Mouse (Mus musculus) heart, embryonic 15.5 days (tissue): Measurements from ENCODE around the gene Stom. TPM values are rescaled to one million over a fixed set of nuclear protein-coding genes. Genes with fewer than 3 reads are reported as not detected.

Source experiments
- ATAC-seq: fragments of 200-750 bp; cut with Nextera tagmentation; replicated peaks from 2 replicates; pipeline ENCODE4 v1.8.0; 2017; ENCODE audit warnings: low read depth, moderate TSS enrichment; ENCODE audit not compliant: insufficient number of reproducible peaks, insufficient read depth, low FRiP score
- H3K27ac ChIP-seq: fragments of 300-500 bp; sonication (generic); 2 replicates; pipeline ENCODE4 v1.5.1; 2015; ENCODE audit warnings: mild to moderate bottlenecking, inconsistent platforms
- H3K27me3 ChIP-seq: fragments of 300-500 bp; sonication (generic); 2 replicates; pipeline ENCODE4 v1.6.1; 2015; ENCODE audit warnings: inconsistent platforms
- H3K36me3 ChIP-seq: fragments of 300-500 bp; sonication (generic); 2 replicates; pipeline ENCODE4 v1.6.1; 2015; ENCODE audit warnings: mild to moderate bottlenecking, inconsistent platforms
- H3K4me1 ChIP-seq: fragments of 300-500 bp; sonication (generic); replicated peaks from 2 replicates; pipeline ENCODE4 v1.6.1; 2015; ENCODE audit warnings: inconsistent platforms
- H3K4me2 ChIP-seq: fragments of 300-500 bp; sonication (generic); 2 replicates; pipeline ENCODE4 v1.6.1; 2015; ENCODE audit warnings: inconsistent platforms, mild to moderate bottlenecking, moderate library complexity
- H3K4me3 ChIP-seq: fragments of 300-500 bp; sonication (generic); 2 replicates; pipeline ENCODE4 v1.5.1; 2015; ENCODE audit warnings: mild to moderate bottlenecking, inconsistent platforms
- H3K9ac ChIP-seq: fragments of 300-500 bp; sonication (generic); 2 replicates; pipeline ENCODE4 v1.6.1; 2015; ENCODE audit warnings: mild to moderate bottlenecking, inconsistent platforms
- H3K9me3 ChIP-seq: fragments of 300-500 bp; sonication (generic); replicated peaks from 2 replicates; pipeline ENCODE4 v1.6.1; 2016; ENCODE audit warnings: inconsistent platforms
- WGBS: fragments of 180-500 bp; shearing (Covaris S2); methylation state at CpG from one replicate; pipeline ENCODE4 v1.1.7; 2015; ENCODE audit warnings: mixed read lengths; 5-methylcytosine and 5-hydroxymethylcytosine counted together
- polyA plus RNA-seq: library from polyadenylated mRNA; unstranded; fragments of >200 nt; fragmentation: Nextera tagmentation; extraction: Ambion mirVana; gene quantifications from 2 replicates; pipeline ENCODE4 v1.2.1, GENCODE M21; 2015

The Stom gene
- polyA plus RNA-seq, 1 experiment from 2014 or later = 52.2 TPM

DNA sequence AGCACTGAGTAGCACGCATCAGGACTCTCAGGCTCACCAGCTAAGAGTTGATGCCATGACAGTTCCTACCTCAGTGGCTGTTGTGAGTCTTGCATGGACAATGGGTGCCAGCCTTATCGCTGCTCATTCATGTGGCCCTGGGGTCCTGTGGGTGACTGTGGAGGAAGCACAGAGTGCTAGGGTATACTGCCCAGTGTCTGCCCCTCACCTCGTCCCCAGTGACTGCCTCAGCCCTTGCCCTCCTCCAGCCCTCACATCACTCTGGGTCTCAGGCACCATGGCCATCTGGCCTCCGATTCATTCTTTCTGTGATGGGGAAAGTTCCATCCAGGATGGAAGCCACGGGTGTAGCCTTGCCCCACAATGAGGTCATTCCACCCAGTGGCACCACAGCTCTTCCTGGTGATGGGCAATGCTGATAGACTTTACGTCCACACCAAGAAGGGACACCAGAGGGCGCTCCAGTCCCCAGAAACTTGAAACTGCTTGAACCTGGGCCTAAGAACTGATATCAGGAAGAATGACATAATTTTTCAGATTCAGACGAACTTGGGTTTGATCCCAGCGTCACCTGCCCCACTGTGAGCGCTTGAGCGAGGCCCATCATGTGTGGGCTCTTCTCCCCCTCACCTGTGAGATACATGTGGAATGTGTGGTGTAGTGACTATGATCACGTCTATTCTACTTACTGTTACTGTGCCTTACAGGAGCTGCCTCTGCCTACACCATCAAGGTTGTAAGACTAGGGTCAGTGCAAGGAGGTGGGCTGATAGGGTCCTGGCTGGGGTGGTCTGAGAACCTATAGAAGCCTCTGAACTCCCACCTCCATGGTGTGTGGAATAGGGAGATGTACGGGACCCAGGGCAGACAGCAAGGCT, 47.8 kb downstream of the Stom start:
- no peak overlapping the region for H3K4me3 ChIP-seq
- no peaks in the 10 kb centered on the region for H3K9me3 ChIP-seq
- H3K27ac ChIP-seq = no peak overlapping the region
- H3K27me3 ChIP-seq = no peaks in the 10 kb centered on the region
- peaks cover 24% of the 10 kb centered on the region for H3K4me1 ChIP-seq
- H3K36me3 ChIP-seq = peaks cover 43% of the 10 kb centered on the region
- 0 out of 2 replicates have a peak, but pooled peaks have one; percentile 20 for ATAC-seq
- H3K4me2 ChIP-seq = no peak overlapping the region
- no peak overlapping the region for H3K9ac ChIP-seq
- 41% methylated on average over 13 of the region's 13 CpGs for WGBS

DNA sequence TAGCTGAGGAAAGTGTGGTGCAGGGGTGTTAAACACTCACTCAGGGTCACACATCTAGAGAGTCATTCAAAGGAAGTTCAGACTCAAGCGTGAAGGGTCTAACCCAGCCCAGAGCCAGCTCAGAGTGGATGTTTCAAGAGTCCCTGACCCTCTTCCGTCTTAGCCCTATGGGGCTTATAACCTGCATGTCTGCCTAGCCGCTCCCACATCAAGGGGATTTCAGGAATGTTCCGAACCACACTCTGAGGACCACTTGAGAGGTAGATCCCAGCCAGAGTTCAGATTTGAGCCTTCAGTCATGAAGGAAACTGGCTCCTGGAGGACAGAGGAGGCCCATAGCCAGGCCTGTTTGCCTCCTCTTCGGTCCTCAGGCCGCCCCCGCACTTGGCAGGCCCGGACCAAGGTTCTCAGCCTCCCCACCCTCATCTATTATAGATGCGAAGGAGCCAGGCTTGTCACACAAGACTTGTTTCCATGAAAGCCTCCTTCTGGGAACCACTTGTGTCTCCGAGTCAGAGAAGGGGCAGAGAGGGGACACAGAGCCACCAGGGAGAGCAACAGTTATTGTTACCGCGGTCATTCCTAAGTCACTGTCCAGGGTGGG, 49.7 kb downstream of the Stom start:
- Histone ChIP-seq H3K9ac (no peak overlapping the region), H3K27ac (peak overlapping the region; percentile 24; the same call in 1 of the 2 replicates), H3K9me3 (no peaks in the 10 kb centered on the region), H3K4me3 (no peak overlapping the region), H3K27me3 (peaks cover 3% of the 10 kb centered on the region; the same call in 1 of the 2 replicates), H3K4me2 (no peak overlapping the region), H3K4me1 (peaks cover 26% of the 10 kb centered on the region), H3K36me3 (peaks cover 37% of the 10 kb centered on the region)
- ATAC-seq = no peak
- 76% methylated on average over 12 of the region's 12 CpGs for WGBS

DNA sequence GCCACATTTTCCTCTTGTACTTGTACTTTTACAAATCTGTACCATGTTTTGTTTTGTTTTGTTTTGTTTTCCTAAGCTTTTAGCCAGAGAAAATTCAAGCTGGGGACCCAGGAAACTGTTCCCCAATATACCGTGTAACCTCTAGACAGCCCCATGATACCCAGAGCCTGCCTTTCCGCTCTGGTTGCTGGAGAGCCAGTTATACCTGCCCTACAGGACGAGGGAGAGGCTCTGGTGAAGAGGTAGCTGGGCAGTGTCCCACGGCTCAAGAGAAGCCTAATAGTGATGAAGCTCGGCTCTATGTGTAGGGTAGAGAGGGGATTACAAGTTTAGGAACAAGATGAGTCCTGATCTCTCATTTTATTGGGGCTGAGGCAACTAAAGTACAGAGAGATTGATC, 51.6 kb downstream of the Stom start:
- WGBS = 88% methylated on average over 5 of the region's 5 CpGs
- Histone ChIP-seq H3K4me1 (peaks cover 25% of the 10 kb centered on the region), H3K4me2 (no peak overlapping the region), H3K27me3 (peaks cover 10% of the 10 kb centered on the region), H3K27ac (no peak overlapping the region), H3K4me3 (no peak overlapping the region), H3K36me3 (peaks cover 22% of the 10 kb centered on the region), H3K9me3 (no peaks in the 10 kb centered on the region), H3K9ac (no peak overlapping the region)
- no peak for ATAC-seq

DNA sequence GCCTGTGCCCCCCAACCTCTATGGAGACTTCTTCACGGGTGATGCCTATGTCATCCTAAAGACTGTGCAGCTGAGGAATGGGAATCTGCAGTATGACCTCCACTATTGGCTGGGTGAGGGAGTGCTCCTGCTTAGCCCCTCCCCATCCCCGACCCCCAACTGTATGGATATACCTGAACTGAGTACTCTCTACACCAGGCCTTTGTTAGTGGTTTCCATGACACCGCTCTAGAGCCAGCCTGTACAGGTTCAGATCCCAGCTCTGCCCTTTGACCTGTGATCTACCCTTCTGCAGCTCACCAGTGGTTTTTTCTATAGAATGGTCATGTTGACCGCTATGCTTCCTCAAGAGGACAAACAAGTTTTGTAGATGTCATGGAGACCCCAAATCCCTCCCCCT, 52.8 kb downstream of the Stom start:
- H3K4me2 ChIP-seq = no peak overlapping the region
- H3K9me3 ChIP-seq = no peaks in the 10 kb centered on the region
- no peak overlapping the region for H3K4me3 ChIP-seq
- peaks cover 25% of the 10 kb centered on the region for H3K4me1 ChIP-seq
- H3K9ac ChIP-seq = no peak overlapping the region
- peaks cover 20% of the 10 kb centered on the region for H3K36me3 ChIP-seq
- H3K27ac ChIP-seq = no peak overlapping the region
- WGBS = 82% methylated on average over 4 of the region's 4 CpGs
- H3K27me3 ChIP-seq = peaks cover 10% of the 10 kb centered on the region
- no peak for ATAC-seq

DNA sequence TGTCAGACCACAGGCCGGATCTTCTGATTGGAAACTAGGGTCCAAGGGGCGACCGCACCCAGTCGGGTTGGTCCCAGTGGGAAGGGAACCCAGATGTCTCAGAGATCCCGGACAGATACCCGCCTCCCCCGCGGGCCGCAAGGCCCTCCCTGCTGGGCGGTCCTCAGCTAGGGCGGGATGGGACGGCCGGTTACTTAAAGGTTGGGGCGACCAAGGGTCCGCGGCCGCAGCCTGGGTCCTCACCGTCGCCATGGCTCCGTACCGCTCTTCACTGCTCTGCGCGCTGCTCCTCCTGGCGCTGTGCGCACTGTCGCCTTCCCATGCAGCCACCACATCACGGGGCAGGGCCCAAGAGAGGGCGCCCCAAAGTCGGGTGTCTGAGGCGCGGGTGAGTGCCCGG, 54.6 kb downstream of the Stom start:
- Histone ChIP-seq H3K36me3 (peaks cover 20% of the 10 kb centered on the region), H3K9me3 (no peaks in the 10 kb centered on the region), H3K4me1 (peaks cover 36% of the 10 kb centered on the region), H3K4me3 (peak overlapping the region; percentile 44), H3K27ac (no peak overlapping the region), H3K4me2 (peak overlapping the region; percentile 71), H3K9ac (peak overlapping the region; percentile 34), H3K27me3 (peaks cover 10% of the 10 kb centered on the region)
- 6% methylated on average over 32 of the region's 32 CpGs for WGBS
- ATAC-seq = no peak

DNA sequence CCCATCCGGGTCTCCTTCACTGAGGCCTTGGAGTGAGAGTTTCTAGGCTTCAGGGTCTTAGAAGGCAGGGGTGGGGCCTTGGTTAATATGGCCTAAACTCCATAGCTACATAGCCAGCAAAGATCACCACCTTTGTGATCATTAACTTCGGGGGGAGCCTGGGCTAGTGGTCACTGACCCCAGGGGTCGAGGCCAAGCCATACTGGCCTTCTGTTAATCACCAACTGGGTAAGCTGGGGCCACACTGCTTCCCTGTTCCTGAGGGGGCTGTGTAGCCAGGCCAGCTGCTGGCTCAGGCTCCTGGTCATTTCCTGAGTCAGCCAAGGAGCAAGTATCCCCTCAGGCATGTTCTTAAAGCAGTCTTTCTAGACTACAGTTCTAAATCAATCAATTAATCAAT, 56.8 kb downstream of the Stom start:
- peaks cover 10% of the 10 kb centered on the region for H3K27me3 ChIP-seq
- no peak overlapping the region for H3K4me3 ChIP-seq
- H3K4me1 ChIP-seq = peaks cover 45% of the 10 kb centered on the region
- no peaks in the 10 kb centered on the region for H3K9me3 ChIP-seq
- ATAC-seq = no peak
- no peak overlapping the region for H3K9ac ChIP-seq
- WGBS = 72% methylated on average over 3 of the region's 3 CpGs
- H3K27ac ChIP-seq = no peak overlapping the region
- no peak overlapping the region for H3K4me2 ChIP-seq
- peaks cover 8% of the 10 kb centered on the region; the same call in 1 of the 2 replicates for H3K36me3 ChIP-seq

DNA sequence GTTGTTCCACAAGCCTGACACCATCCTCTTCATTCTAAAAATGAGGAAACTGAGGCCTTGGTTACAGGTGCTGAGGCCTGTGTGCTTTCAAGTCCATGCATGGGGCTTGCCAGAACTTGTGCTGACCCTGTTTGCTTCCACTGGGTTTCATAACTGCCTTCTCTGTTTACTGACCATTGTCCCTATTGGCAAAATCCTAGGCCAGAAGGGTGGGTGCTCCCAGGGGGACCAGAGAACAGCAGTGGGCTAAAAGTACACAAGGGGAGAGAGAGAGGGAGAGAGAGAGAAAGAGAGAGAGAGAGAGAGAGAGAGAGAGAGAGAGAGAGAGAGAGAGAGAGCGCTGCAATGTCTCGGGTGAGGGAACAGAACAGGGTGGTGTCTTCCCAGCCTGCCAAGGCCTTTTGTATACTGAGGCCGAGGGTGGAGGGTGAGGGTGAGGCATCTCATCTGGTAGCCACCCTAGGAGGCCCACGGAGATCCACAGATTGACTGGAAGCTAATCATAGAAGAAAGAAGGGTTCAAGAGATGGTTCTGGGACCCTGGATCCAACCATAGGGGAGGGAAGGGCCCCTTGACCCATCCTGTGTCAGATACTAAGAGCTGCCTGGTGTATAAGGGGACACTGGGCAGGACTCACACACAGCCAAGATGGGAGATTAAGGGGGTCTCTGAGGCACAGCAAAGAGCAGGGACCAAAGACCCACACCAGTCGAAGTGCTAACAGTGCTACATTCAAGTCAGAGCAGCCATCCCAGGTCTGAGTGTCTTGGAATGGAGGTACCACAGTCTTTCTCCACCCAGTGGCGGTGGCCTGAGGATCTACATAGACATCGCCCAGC, 58.2 kb downstream of the Stom start:
- 83% methylated on average over 7 of the region's 7 CpGs for WGBS
- no peak overlapping the region for H3K4me2 ChIP-seq
- peaks cover 57% of the 10 kb centered on the region for H3K4me1 ChIP-seq
- no peak for ATAC-seq
- peaks cover 10% of the 10 kb centered on the region for H3K27me3 ChIP-seq
- H3K9ac ChIP-seq = no peak overlapping the region
- H3K36me3 ChIP-seq = no peaks in the 10 kb centered on the region
- peak overlapping the region; percentile 82 for H3K27ac ChIP-seq
- no peaks in the 10 kb centered on the region for H3K9me3 ChIP-seq
- no peak overlapping the region for H3K4me3 ChIP-seq

DNA sequence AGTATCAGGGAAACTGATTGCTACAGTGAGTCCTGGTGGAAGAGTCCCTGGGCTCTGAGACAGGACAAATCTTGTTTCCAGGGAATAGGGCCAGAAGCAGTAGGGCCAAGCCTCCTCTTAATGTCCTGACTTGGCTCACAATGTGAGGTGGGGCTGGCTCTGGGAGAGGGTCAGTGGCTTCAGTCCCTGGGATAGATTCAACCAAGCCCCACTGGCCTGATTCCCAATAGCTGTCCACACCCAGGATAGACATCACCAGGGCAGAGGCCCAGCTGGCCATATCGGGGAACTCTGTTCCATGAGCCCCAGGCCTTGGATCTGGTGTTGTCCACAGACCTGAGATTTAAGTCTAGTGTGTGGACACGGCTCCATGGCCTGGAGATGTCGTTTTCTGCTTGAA, 59.1 kb downstream of the Stom start:
- ATAC-seq = peak; percentile 79
- Histone ChIP-seq H3K9me3 (no peaks in the 10 kb centered on the region), H3K9ac (no peak overlapping the region), H3K4me2 (no peak overlapping the region), H3K27me3 (peaks cover 10% of the 10 kb centered on the region), H3K4me1 (peaks cover 57% of the 10 kb centered on the region), H3K27ac (peak overlapping the region; percentile 82), H3K36me3 (no peaks in the 10 kb centered on the region), H3K4me3 (no peak overlapping the region)
- WGBS = 34% methylated on average over 3 of the region's 3 CpGs

DNA sequence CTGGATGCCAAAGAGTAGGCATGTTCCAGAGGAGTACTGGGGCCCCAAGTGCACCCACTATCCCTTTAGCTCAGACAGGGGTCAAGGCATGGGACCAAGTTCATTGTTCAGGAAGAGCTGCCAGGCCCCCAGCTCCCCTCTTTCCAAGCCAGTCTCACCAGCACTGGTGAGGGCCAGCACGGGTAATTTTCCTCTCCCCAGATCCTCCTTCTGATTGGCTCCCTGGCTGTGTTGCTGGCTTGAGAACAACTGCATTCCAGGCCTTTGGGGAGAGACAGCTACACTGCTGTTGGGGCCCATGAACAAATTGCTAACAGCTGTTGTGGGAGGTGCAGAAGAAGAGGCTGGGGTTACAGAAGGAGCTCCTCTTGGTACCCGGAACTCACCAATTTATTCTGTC, 63.2 kb downstream of the Stom start:
- no peak; the same call in 1 of the 2 replicates for ATAC-seq
- H3K36me3 ChIP-seq = no peaks in the 10 kb centered on the region
- H3K27ac ChIP-seq = peak overlapping the region; percentile 83
- 20% methylated on average over 2 of the region's 2 CpGs for WGBS
- no peaks in the 10 kb centered on the region for H3K9me3 ChIP-seq
- H3K4me2 ChIP-seq = no peak overlapping the region
- H3K27me3 ChIP-seq = no peaks in the 10 kb centered on the region
- 0 out of 2 replicates have a peak overlapping the region, but pooled peaks have one; percentile 5 for H3K9ac ChIP-seq
- peaks cover 82% of the 10 kb centered on the region for H3K4me1 ChIP-seq
- no peak overlapping the region for H3K4me3 ChIP-seq

DNA sequence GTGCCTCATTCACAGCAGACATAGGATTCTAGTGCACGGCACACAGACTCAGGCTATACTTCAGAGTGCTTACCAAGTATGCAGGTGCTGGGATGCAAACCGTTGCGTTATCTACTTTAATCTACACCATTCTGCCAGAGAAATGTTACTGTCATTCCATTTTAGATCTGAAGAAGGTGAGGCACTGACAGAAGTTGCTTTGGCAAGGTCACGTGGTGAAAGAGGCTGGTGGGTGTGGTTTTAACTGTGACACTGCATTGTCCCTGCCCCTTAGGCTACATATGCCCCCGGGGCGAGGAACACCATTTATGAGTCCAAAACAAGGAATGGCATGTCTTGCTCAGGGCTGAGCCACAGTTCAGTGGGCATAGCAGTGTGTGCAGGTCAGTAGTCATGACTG, 63.9 kb downstream of the Stom start:
- no peak for ATAC-seq
- Histone ChIP-seq H3K9me3 (no peaks in the 10 kb centered on the region), H3K36me3 (no peaks in the 10 kb centered on the region), H3K4me3 (no peak overlapping the region), H3K27me3 (no peaks in the 10 kb centered on the region), H3K4me1 (peaks cover 82% of the 10 kb centered on the region), H3K27ac (peak overlapping the region; percentile 83), H3K4me2 (no peak overlapping the region), H3K9ac (no peak overlapping the region)
- WGBS = 77% methylated on average over 6 of the region's 6 CpGs

DNA sequence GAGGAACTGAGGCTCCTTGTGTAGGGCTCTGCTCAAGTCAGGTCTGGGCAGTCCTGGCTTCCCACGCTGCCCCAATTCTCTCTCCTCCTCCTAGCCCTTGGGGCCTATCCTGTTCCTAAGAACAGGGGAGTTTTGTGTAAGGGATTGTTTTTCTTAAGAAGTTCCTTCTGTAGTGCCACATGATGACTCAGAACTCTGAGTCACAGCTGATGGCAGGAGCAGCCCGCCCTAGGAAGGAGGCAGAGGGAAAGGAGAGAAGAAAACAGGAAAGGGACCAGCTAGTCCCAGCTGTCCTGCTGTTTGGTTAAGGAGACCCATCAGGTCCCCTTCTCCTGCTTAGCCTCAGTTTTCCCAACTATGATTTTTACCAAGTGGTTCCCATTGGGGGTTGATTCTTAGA, 65.0 kb downstream of the Stom start:
- no peak for ATAC-seq
- Histone ChIP-seq H3K9ac (0 out of 2 replicates have a peak overlapping the region, but pooled peaks have one; percentile 2), H3K4me2 (no peak overlapping the region), H3K27me3 (no peaks in the 10 kb centered on the region), H3K4me1 (peaks cover 82% of the 10 kb centered on the region), H3K4me3 (no peak overlapping the region), H3K9me3 (no peaks in the 10 kb centered on the region), H3K36me3 (no peaks in the 10 kb centered on the region), H3K27ac (peak overlapping the region; percentile 71)
- WGBS = 59% methylated on average over 2 of the region's 2 CpGs
